10 mouse cellular contexts compared by ENCODE assay signal in the genomic region with DNA sequence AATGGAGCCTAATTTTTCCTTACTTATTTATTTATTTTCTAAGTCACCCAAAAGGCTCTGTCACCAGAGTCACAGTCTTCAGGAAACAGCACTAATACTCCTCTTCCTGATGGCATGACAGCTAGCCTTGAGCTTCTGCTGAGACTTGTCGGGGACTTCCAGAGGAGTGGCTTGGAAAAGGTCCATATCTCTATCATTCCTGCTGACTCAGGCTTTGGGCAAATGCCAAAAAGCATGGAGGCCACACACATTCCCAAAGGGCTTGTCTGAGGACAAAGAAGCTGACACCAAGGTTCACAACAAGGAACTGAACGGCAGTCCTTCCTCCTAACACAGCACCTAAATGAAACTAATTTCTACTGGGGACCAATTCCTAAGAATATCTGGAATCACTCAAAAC.
DNase-seq lines count a peak whose midpoint lies in the region; ATAC-seq and TF ChIP-seq lines count a peak whose summit lies in the region.
"Had no signal": no experiment of that assay in that cellular context is flagged by ENCODE, and none has a peak within 500 bp of the region (broad histone marks: within the 10 kb centered on the region; RNA-seq: fewer than 3 reads in every experiment).

No protein-coding gene starts in this region.

- H3K27ac ChIP-seq in lung, embryonic 14.5 days (ENCODE audit: low read depth): no peak overlapping the region
- H3K27ac ChIP-seq: macrophage had no signal

- TF ChIP-seq POLR2A in lung, adult 2 months (IDR thresholded peaks at IDR 0.05; ENCODE audit: borderline replicate concordance, extremely low read depth, low read depth, low read length): no peak

- WGBS in lung, embryonic 14.5 days: 21% methylated on average over 2 of the region's 2 CpGs
- WGBS in lung, adult 2 months: 13% methylated on average over 2 of the region's 2 CpGs

- peaks cover 3% of the 10 kb centered on the region; the same call in 1 of the 2 replicates for H3K4me1 ChIP-seq in lung, embryonic 14.5 days (ENCODE audit: insufficient read depth)
- no peaks in the 10 kb centered on the region for H3K4me1 ChIP-seq in lung, adult 2 months (ENCODE audit: control insufficient read depth, insufficient read depth, low read length)

- DNase-seq in lung, embryonic 14.5 days: peak; percentile 88
- DNase-seq in lung, adult 2 months: no peak
- peak; percentile 24 for DNase-seq in gastrocnemius, postnatal 10 days
- DNase-seq in kidney, adult 9 months: peak; percentile 81
- DNase-seq in skeletal muscle tissue, adult 2 months (ENCODE audit: low read depth, low spot score): peak; percentile 34
- DNase-seq in natural killer cell, adult 2 months (ENCODE audit: low spot score in 2 of 2): no peak
- DNase-seq in layer of hippocampus, postnatal 14 days (ENCODE audit: low spot score in 2 of 2): no peak
- DNase-seq: cerebellum, adult 2 months had no signal

- peak; percentile 54; the same call in 1 of the 2 replicates for ATAC-seq in lung, embryonic 14.5 days (ENCODE audit: insufficient read depth)
- no peak for ATAC-seq in erythroblast, adult 5-6 weeks (replicated peaks; ENCODE audit: low FRiP score, poor library complexity, severe bottlenecking)

- H3K9me3 ChIP-seq in lung, embryonic 14.5 days (ENCODE audit: low read depth, low read length): no peaks in the 10 kb centered on the region

- H3K9ac ChIP-seq in lung, embryonic 14.5 days: no peak overlapping the region

- H3K36me3 ChIP-seq in lung, embryonic 14.5 days (ENCODE audit: insufficient read depth): no peaks in the 10 kb centered on the region

- no peak for TF ChIP-seq CTCF in lung, embryonic 14.5 days (IDR thresholded peaks at IDR 0.05; ENCODE audit: low read depth)
- no peak for TF ChIP-seq CTCF in lung, adult 2 months (IDR thresholded peaks at IDR 0.05; ENCODE audit: insufficient read depth, low read length)

- no peak overlapping the region for H3K4me2 ChIP-seq in lung, embryonic 14.5 days

- H3K27me3 ChIP-seq in lung, embryonic 14.5 days (ENCODE audit: insufficient read depth, low read length): no peaks in the 10 kb centered on the region

- H3K4me3 ChIP-seq in lung, embryonic 14.5 days (ENCODE audit: low read depth, low read length): no peak overlapping the region
- no peak overlapping the region for H3K4me3 ChIP-seq in lung, adult 2 months (replicated peaks; ENCODE audit: extremely low read depth, low read depth, low read length)

Comparison
In these comparisons a context has a peak if more than half of its experiments do, and no peak if none do; other contexts are left out.
1. DNase-seq: peak in lung, embryonic 14.5 days (single experiment), gastrocnemius, postnatal 10 days (single experiment), kidney, adult 9 months (single experiment) and skeletal muscle tissue, adult 2 months (single experiment); none in lung, adult 2 months (single experiment), natural killer cell, adult 2 months (0 of 2) and layer of hippocampus, postnatal 14 days (0 of 2).